Mouse (Mus musculus) midbrain, embryonic 16.5 days (tissue): ENCODE results near the gene Krtap15. TPM values are rescaled to one million over a fixed set of nuclear protein-coding genes. Genes with fewer than 3 reads are reported as not detected.

ENCODE experiments used
- ATAC-seq: fragments of 200-750 bp; cut with Nextera tagmentation; 2 replicates; pipeline ENCODE4 v1.8.0; 2017; ENCODE audit warnings: moderate TSS enrichment
- H3K27ac ChIP-seq: fragments of 300-500 bp; sonication (generic); 2 replicates; pipeline ENCODE4 v1.5.1; 2014; ENCODE audit warnings: mild to moderate bottlenecking, low read length, mixed read lengths
- H3K27me3 ChIP-seq: fragments of 300-500 bp; sonication (generic); 2 replicates; pipeline ENCODE4 v1.6.1; 2014; ENCODE audit warnings: low read depth, low read length, mixed read lengths; ENCODE audit not compliant: control insufficient read depth, insufficient read depth
- H3K36me3 ChIP-seq: fragments of 300-500 bp; sonication (generic); 2 replicates; pipeline ENCODE4 v1.6.1; 2014; ENCODE audit warnings: mild to moderate bottlenecking, low read length, moderate library complexity, mixed read lengths; ENCODE audit not compliant: control insufficient read depth, insufficient read depth
- H3K4me1 ChIP-seq: fragments of 300-500 bp; sonication (generic); 2 replicates; pipeline ENCODE4 v1.6.1; 2014; ENCODE audit warnings: mild to moderate bottlenecking, low read length, mixed read lengths; ENCODE audit not compliant: control insufficient read depth, insufficient read depth
- H3K4me2 ChIP-seq: fragments of 300-500 bp; sonication (generic); 2 replicates; pipeline ENCODE4 v1.6.1; 2014; ENCODE audit warnings: mild to moderate bottlenecking, low read length, mixed read lengths
- H3K4me3 ChIP-seq: fragments of 300-500 bp; sonication (generic); 2 replicates; pipeline ENCODE4 v1.5.1; 2014; ENCODE audit warnings: low read depth, mild to moderate bottlenecking, low read length, moderate library complexity, mixed read lengths
- H3K9ac ChIP-seq: fragments of 300-500 bp; sonication (generic); 2 replicates; pipeline ENCODE4 v1.6.1; 2014; ENCODE audit warnings: low read depth, low read length, mixed read lengths
- H3K9me3 ChIP-seq: fragments of 300-500 bp; sonication (generic); replicated peaks from 2 replicates; pipeline ENCODE4 v1.6.1; 2014; ENCODE audit warnings: mild to moderate bottlenecking, low read length, mixed read lengths; ENCODE audit not compliant: control insufficient read depth, poor library complexity, severe bottlenecking
- WGBS: fragments of 180-500 bp; shearing (Covaris S2); extraction: QIAGEN DNeasy Blood & Tissue Kit; methylation state at CpG from one replicate; pipeline ENCODE4 v1.1.7; 2014; 5-methylcytosine and 5-hydroxymethylcytosine counted together
- polyA plus RNA-seq: library from polyadenylated mRNA; unstranded; fragments of >200 nt; fragmentation: Nextera tagmentation; extraction: Ambion mirVana; gene quantifications from 2 replicates; pipeline ENCODE4 v1.2.1, GENCODE M21; 2015

Gene Krtap15
- not detected in 2 replicates for polyA plus RNA-seq

- 87% methylated on average over 3 of the region's 3 CpGs for whole genome bisulfite sequencing
- H3K9ac ChIP-seq = no peak within 1 kb of the TSS
- H3K27me3 ChIP-seq = no peaks in the 10 kb centered on the region
- H3K9me3 ChIP-seq = no peaks in the 10 kb centered on the region
- H3K27ac ChIP-seq = no peak within 1 kb of the TSS
- no peak within 1 kb of the TSS for H3K4me2 ChIP-seq
- H3K36me3 ChIP-seq = no peaks in the 10 kb centered on the region
- H3K4me3 ChIP-seq = no peak within 1 kb of the TSS
- ATAC-seq = no peak
- H3K4me1 ChIP-seq = no peaks in the 10 kb centered on the region
Observed at GRCm38 (mm10) chr16:88820066-88820465, at the start of gene Krtap15. Gene Krtap15, plus strand, starts transcription at chr16:88820215.

DNA sequence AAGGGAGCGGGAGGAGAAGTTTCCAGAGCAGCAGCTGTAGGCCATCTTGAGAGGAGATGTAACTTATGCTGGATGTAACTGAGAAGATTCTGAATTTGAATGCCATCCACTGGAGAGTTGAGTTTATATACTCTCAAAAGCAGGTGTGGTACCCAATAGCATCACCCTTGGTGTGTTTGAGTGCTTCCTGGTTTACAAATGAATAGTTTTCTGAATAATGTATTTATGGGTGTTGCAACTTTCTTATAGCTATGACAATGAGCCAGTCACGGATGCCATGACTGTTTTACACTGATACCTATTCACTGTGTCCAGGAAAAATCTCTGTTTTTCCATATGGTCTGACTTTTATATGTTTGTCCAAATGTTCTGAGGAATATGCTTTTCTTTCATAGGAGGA lies 45.9 kb upstream of the Krtap15 start, which contains the start of gene 2310057N15Rik:
Gene 2310057N15Rik (minus strand): TSS at position 101 of the 400 bp plus-strand sequence.
- no peak within 1 kb of the TSS for H3K4me3 ChIP-seq
- WGBS = 95% methylated on average over 2 of the region's 2 CpGs
- H3K27ac ChIP-seq = no peak within 1 kb of the TSS
- H3K9me3 ChIP-seq = no peaks in the 10 kb centered on the region
- H3K9ac ChIP-seq = no peak within 1 kb of the TSS
- no peaks in the 10 kb centered on the region for H3K36me3 ChIP-seq
- H3K4me2 ChIP-seq = no peak within 1 kb of the TSS
- H3K27me3 ChIP-seq = no peaks in the 10 kb centered on the region
- no peaks in the 10 kb centered on the region for H3K4me1 ChIP-seq
- ATAC-seq = no peak

DNA sequence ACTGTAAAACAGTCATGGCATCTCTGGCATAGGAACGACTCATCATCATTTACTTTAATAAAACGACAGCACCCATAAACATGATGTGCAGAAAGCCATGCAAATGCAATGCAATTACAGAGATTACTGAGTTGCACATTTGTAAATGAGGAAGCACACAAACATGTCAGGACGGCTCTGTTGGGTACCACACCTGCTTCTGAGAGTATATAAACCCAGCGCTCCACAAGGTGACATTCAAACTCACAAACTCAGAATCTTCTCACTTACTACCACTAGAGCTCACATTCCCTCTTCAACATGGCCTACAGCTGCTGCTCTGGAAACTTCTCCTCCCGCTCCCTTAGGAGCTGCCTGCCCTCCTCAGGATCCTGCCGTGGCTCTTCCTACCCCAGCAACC lies 42.4 kb upstream of the Krtap15 start, which contains the start of gene Gm5965:
Gene Gm5965 (plus strand): TSS at position 301 of the 400 bp plus-strand sequence.
- 93% methylated on average over 5 of the region's 6 CpGs for WGBS
- no peak within 1 kb of the TSS for H3K4me2 ChIP-seq
- no peaks in the 10 kb centered on the region for H3K27me3 ChIP-seq
- no peak within 1 kb of the TSS for H3K27ac ChIP-seq
- H3K4me3 ChIP-seq = no peak within 1 kb of the TSS
- no peaks in the 10 kb centered on the region for H3K36me3 ChIP-seq
- no peaks in the 10 kb centered on the region for H3K4me1 ChIP-seq
- ATAC-seq = no peak
- no peak within 1 kb of the TSS for H3K9ac ChIP-seq
- no peaks in the 10 kb centered on the region for H3K9me3 ChIP-seq

DNA sequence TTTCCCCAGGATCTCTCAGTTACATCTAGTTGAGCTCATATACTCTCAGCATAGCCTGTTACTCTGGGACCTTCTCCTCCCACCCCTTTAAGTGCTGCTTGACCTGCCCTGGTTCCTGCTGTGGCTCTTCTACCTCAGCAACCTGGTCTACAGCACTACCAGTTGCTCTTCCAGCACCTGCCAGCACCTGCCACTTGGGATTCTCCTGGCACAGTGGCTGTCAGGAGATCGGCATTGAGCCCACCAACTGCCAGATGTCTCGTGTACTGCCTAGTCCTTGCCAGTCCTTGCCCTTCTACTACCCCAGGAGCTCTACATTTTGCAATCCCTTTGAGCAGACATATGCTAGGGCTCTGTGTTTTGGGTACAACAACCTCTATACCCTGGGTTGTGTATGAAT lies 33.2 kb upstream of the Krtap15 start:
- Histone ChIP-seq H3K9me3 (no peaks in the 10 kb centered on the region; the same call in 1 of the 2 replicates), H3K9ac (no peak overlapping the region), H3K4me1 (no peaks in the 10 kb centered on the region), H3K4me3 (no peak overlapping the region), H3K27me3 (no peaks in the 10 kb centered on the region), H3K4me2 (no peak overlapping the region), H3K27ac (no peak overlapping the region), H3K36me3 (no peaks in the 10 kb centered on the region)
- ATAC-seq = no peak
- WGBS = 91% methylated on average over 2 of the region's 2 CpGs

- H3K4me3 ChIP-seq = no peak within 1 kb of the TSS
- no peak within 1 kb of the TSS for H3K4me2 ChIP-seq
- no peak for ATAC-seq
- no peaks in the 10 kb centered on the region for H3K9me3 ChIP-seq
- no peaks in the 10 kb centered on the region for H3K4me1 ChIP-seq
- H3K27ac ChIP-seq = no peak within 1 kb of the TSS
- WGBS = 79% methylated on average over 2 of the region's 2 CpGs
- H3K36me3 ChIP-seq = no peaks in the 10 kb centered on the region
- no peaks in the 10 kb centered on the region for H3K27me3 ChIP-seq
- no peak within 1 kb of the TSS for H3K9ac ChIP-seq
Observed at GRCm38 (mm10) chr16:88811827-88812226, 8.2 kb upstream of the Krtap15 start, which contains the start of gene Gm20741. Gene Gm20741, minus strand, starts transcription at chr16:88812220.

DNA sequence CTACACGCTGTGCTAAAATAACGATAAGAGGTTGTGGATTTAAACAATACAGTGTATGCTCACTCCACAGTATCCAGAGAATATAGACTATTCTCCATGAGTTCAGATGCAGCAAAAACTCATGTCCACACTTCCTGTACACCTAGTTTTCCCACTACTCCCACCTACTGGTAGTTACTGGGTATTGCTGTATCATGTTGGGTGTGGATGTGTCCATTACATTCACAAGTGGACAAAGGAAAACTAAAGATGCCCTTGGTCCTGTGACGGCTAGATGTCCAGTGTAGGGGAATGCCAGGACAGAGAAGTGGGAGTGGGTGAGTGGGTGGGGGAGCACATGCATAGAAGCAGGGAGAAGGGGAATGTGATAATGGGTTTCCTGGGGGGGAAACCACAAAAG lies 3.7 kb downstream of the Krtap15 start:
- Histone ChIP-seq H3K9me3 (no peaks in the 10 kb centered on the region), H3K36me3 (no peaks in the 10 kb centered on the region), H3K4me3 (no peak overlapping the region), H3K27me3 (no peaks in the 10 kb centered on the region), H3K9ac (no peak overlapping the region), H3K4me1 (no peaks in the 10 kb centered on the region), H3K27ac (no peak overlapping the region), H3K4me2 (no peak overlapping the region)
- 83% methylated on average over 3 of the region's 3 CpGs for WGBS
- ATAC-seq = no peak

DNA sequence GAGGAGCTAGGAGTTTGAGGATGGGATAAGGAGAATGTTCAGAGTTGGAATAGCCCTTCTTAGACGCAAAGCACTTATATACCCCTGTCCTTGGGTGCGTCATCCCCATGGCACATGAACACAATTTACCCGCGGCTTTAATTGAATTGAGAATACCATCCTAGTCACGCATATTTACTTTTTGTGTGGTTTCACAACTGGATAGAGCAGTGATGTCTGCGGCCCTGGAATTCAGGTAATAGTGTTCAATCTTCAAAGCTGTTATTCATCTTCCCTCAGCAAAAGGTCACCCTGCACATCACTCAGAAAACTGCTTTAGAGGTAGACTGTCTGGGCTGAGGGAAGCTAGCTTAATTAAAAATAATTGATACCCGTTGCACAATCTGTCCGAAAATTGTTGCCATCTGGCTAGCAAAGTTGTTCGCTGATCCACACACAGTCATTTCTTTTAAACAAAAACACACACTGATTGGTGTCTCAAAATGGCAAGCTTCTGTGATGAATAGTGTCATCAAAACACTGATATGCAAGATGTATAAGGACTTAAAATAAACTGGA lies 6.2 kb downstream of the Krtap15 start, which contains the start of gene Krtap14:
Gene Krtap14 (minus strand): TSS at position 51 of the 558 bp plus-strand sequence.
- H3K4me2 ChIP-seq = no peak within 1 kb of the TSS
- 85% methylated on average over 9 of the region's 9 CpGs for WGBS
- no peak within 1 kb of the TSS for H3K9ac ChIP-seq
- no peaks in the 10 kb centered on the region for H3K4me1 ChIP-seq
- no peak within 1 kb of the TSS for H3K27ac ChIP-seq
- H3K27me3 ChIP-seq = no peaks in the 10 kb centered on the region
- ATAC-seq = no peak
- H3K9me3 ChIP-seq = no peaks in the 10 kb centered on the region
- H3K36me3 ChIP-seq = no peaks in the 10 kb centered on the region
- no peak within 1 kb of the TSS for H3K4me3 ChIP-seq

DNA sequence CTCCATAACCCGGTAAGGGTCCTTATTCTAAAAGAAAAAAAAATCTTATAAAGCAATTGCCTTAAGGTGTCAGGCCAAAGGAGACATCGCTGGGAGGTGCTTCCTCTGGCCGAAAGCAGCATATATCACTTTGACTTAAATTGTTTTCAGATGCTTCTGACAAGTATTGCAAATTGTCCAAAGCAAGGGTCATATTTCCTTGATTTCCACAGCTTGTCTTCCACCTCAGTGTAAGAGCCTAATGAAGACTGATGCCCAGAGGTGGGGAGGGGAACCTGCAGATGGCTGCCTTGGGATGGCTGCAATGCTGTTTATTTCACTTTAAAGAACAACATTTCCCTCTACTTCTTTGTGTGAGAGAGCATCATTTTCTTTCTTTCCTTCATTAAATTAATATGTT lies 7.0 kb downstream of the Krtap15 start:
- H3K9me3 ChIP-seq = no peaks in the 10 kb centered on the region
- H3K36me3 ChIP-seq = no peaks in the 10 kb centered on the region
- no peaks in the 10 kb centered on the region for H3K27me3 ChIP-seq
- no peak overlapping the region for H3K9ac ChIP-seq
- H3K4me1 ChIP-seq = no peaks in the 10 kb centered on the region
- no peak overlapping the region for H3K4me2 ChIP-seq
- H3K27ac ChIP-seq = no peak overlapping the region
- no peak overlapping the region for H3K4me3 ChIP-seq
- ATAC-seq = no peak
- WGBS = 89% methylated on average over 3 of the region's 3 CpGs

- no peak overlapping the region for H3K4me2 ChIP-seq
- no peak for ATAC-seq
- 95% methylated on average over 1 of the region's 1 CpGs for WGBS
- H3K4me1 ChIP-seq = no peaks in the 10 kb centered on the region
- no peaks in the 10 kb centered on the region for H3K27me3 ChIP-seq
- H3K9me3 ChIP-seq = no peaks in the 10 kb centered on the region
- no peaks in the 10 kb centered on the region for H3K36me3 ChIP-seq
- H3K27ac ChIP-seq = no peak overlapping the region
- no peak overlapping the region for H3K9ac ChIP-seq
- no peak overlapping the region for H3K4me3 ChIP-seq
Observed at GRCm38 (mm10) chr16:88847363-88847762, 27.3 kb downstream of the Krtap15 start.
